Mouse (Mus musculus): ENCODE measurements around the gene Gpn2. TPM values are rescaled to one million over a fixed set of nuclear protein-coding genes. Genes with fewer than 3 reads are reported as not detected.

Gene Gpn2
- total RNA-seq (2021): 10 to 100 TPM; 16.5 to 18.5 TPM
- 63.3 and 82.5 TPM in 2 replicates for polyA plus RNA-seq (2012; rRNA removed)
- long read RNA-seq, transcript Gpn2-201 (5 exons, 1,367 nt): major isoform, 9 of 11 reads
- long read RNA-seq, partial matches to known transcripts: 1 of 11 reads
- long read RNA-seq, other reads (novel, unspliced or antisense): 0 of 11 reads

- DNase-seq: peak; percentile 88
Measured at GRCm38 (mm10) chr4:133584059-133584951, at the start of gene Gpn2. Gene Gpn2, plus strand, starts transcription at chr4:133584362.

- no peak for DNase-seq
Measured at GRCm38 (mm10) chr4:133536081-133536480, 48.1 kb upstream of the Gpn2 start.

- DNase-seq: peak; percentile 88
Measured at GRCm38 (mm10) chr4:133536652-133537051, 47.5 kb upstream of the Gpn2 start.

GRCm38 (mm10) chr4:133545272-133546231, 38.6 kb upstream of the Gpn2 start, which contains the start of gene Nudc:
Gene Nudc, minus strand, starts transcription at chr4:133545996.
- peak; percentile 99 for DNase-seq

- peak; percentile 43 for DNase-seq
Measured at GRCm38 (mm10) chr4:133552029-133552428, 32.1 kb upstream of the Gpn2 start.

- DNase-seq: peak; percentile 92
Measured at GRCm38 (mm10) chr4:133552768-133553447, 31.3 kb upstream of the Gpn2 start, which contains the start of gene Nr0b2. Gene Nr0b2, plus strand, starts transcription at chr4:133553376.

- peak; percentile 69 for DNase-seq
Measured at GRCm38 (mm10) chr4:133553448-133554330, 30.5 kb upstream of the Gpn2 start.

- peak; percentile 49 for DNase-seq
Measured at GRCm38 (mm10) chr4:133557041-133557717, 27.0 kb upstream of the Gpn2 start.

GRCm38 (mm10) chr4:133559846-133560245, 24.3 kb upstream of the Gpn2 start:
- no peak for DNase-seq

GRCm38 (mm10) chr4:133561622-133562021, 22.5 kb upstream of the Gpn2 start:
- no peak for DNase-seq

GRCm38 (mm10) chr4:133563123-133563571, 21.0 kb upstream of the Gpn2 start:
- peak; percentile 93 for DNase-seq

GRCm38 (mm10) chr4:133567251-133567650, 16.9 kb upstream of the Gpn2 start:
- DNase-seq: no peak

- DNase-seq: no peak
Measured at GRCm38 (mm10) chr4:133569291-133570065, 14.7 kb upstream of the Gpn2 start.

GRCm38 (mm10) chr4:133570066-133570466, 14.1 kb upstream of the Gpn2 start:
- DNase-seq: peak; percentile 82

GRCm38 (mm10) chr4:133574070-133574842, 9.9 kb upstream of the Gpn2 start, which contains the start of gene Gpatch3:
Gene Gpatch3, plus strand, starts transcription at chr4:133574745.
- DNase-seq: peak; percentile 93

- no peak for DNase-seq
Measured at GRCm38 (mm10) chr4:133574843-133575202, 9.3 kb upstream of the Gpn2 start.

GRCm38 (mm10) chr4:133577983-133578382, 6.2 kb upstream of the Gpn2 start:
- no peak for DNase-seq

GRCm38 (mm10) chr4:133583690-133584058, 488 bp upstream of the Gpn2 start:
- DNase-seq: peak; percentile 30
